Comparison of ENCODE assay signal across 17 mouse cellular contexts in genomic region chr11:58350628-58351027, GRCm38 (mm10). TPM values are rescaled to one million over a fixed set of nuclear protein-coding genes. Genes with fewer than 3 reads are reported as not detected.
DNase-seq lines count a peak whose midpoint lies in the region; ATAC-seq and TF ChIP-seq lines count a peak whose summit lies in the region.
"Had no signal": no experiment of that assay in that cellular context is flagged by ENCODE, and none has a peak within 500 bp of the region (broad histone marks: within the 10 kb centered on the region; RNA-seq: fewer than 3 reads in every experiment).

No protein-coding gene starts in this region.

- H3K9me3 ChIP-seq in kidney, postnatal 0 days (replicated peaks; ENCODE audit: low read length): no peaks in the 10 kb centered on the region
- no peaks in the 10 kb centered on the region for H3K9me3 ChIP-seq in liver, embryonic 12.5 days (replicated peaks)
- H3K9me3 ChIP-seq: forebrain, embryonic 10.5 days; hindbrain, embryonic 15.5 days; midbrain, embryonic 15.5 days; stomach, embryonic 15.5 days had no signal

- no peaks in the 10 kb centered on the region for H3K4me1 ChIP-seq in kidney, postnatal 0 days (replicated peaks; ENCODE audit: insufficient read depth, low read length)
- peaks cover 55% of the 10 kb centered on the region for H3K4me1 ChIP-seq in liver, embryonic 12.5 days
- H3K4me1 ChIP-seq: forebrain, embryonic 10.5 days; hindbrain, embryonic 15.5 days; midbrain, embryonic 15.5 days had no signal

- DNase-seq in kidney, postnatal 0 days (ENCODE audit: low spot score): no peak
- DNase-seq in kidney, postnatal 4 days: no peak
- DNase-seq in A20 (ENCODE audit: low read depth, low spot score): peak; percentile 26
- peak; percentile 67 for DNase-seq in ES-CJ7 (ENCODE audit: low read depth, low spot score)
- DNase-seq in spleen, postnatal 36 days (ENCODE audit: low spot score in 2 of 2): no peak
- DNase-seq: cerebellum, adult 9-11 months; kidney, postnatal 25 days; lung, adult 2 months had no signal

- peaks cover 18% of the 10 kb centered on the region; the same call in 1 of the 2 replicates for H3K36me3 ChIP-seq in kidney, postnatal 0 days (ENCODE audit: insufficient read depth, low read length)
- H3K36me3 ChIP-seq in liver, embryonic 12.5 days: peaks cover 27% of the 10 kb centered on the region

- 71% methylated on average over 4 of the region's 4 CpGs for WGBS in kidney, postnatal 0 days
- WGBS in liver, embryonic 12.5 days (ENCODE audit: insufficient replicate concordance): 60% methylated on average over 4 of the region's 4 CpGs

- no peak overlapping the region for H3K27ac ChIP-seq in kidney, postnatal 0 days
- peak overlapping the region; percentile 94 for H3K27ac ChIP-seq in liver, embryonic 12.5 days
- H3K27ac ChIP-seq: forebrain, embryonic 10.5 days; hindbrain, embryonic 15.5 days; midbrain, embryonic 15.5 days; stomach, embryonic 15.5 days had no signal

- H3K4me2 ChIP-seq in kidney, postnatal 0 days (ENCODE audit: low read length): no peak overlapping the region
- 0 out of 2 replicates have a peak overlapping the region, but pooled peaks have one; percentile 27 for H3K4me2 ChIP-seq in liver, embryonic 12.5 days
- H3K4me2 ChIP-seq: hindbrain, embryonic 15.5 days; midbrain, embryonic 15.5 days; stomach, embryonic 15.5 days had no signal

- TF ChIP-seq CTCF in kidney, postnatal 0 days (IDR thresholded peaks at IDR 0.05; ENCODE audit: low read depth): peak; percentile 35; the same call in 1 of the 2 replicates

- no peaks in the 10 kb centered on the region for H3K27me3 ChIP-seq in kidney, postnatal 0 days (ENCODE audit: insufficient read depth, low read length)
- H3K27me3 ChIP-seq in liver, embryonic 12.5 days (replicated peaks): no peaks in the 10 kb centered on the region
- H3K27me3 ChIP-seq: hindbrain, embryonic 15.5 days; midbrain, embryonic 15.5 days; stomach, embryonic 15.5 days had no signal

- ATAC-seq in kidney, postnatal 0 days (replicated peaks; ENCODE audit: low FRiP score, low read depth): no peak
- ATAC-seq in liver, embryonic 12.5 days: no peak
- ATAC-seq in cerebellum, adult (ENCODE audit: insufficient number of reproducible peaks, low FRiP score, low TSS enrichment): no peak
- ATAC-seq: midbrain, embryonic 15.5 days had no signal

- H3K4me3 ChIP-seq in kidney, postnatal 0 days (replicated peaks; ENCODE audit: low read depth, low read length): no peak overlapping the region
- no peak overlapping the region for H3K4me3 ChIP-seq in liver, embryonic 12.5 days
- H3K4me3 ChIP-seq: forebrain, embryonic 10.5 days; hindbrain, embryonic 15.5 days; midbrain, embryonic 15.5 days; stomach, embryonic 15.5 days had no signal

- H3K9ac ChIP-seq in kidney, postnatal 0 days (ENCODE audit: low read depth, low read length): no peak overlapping the region
- 0 out of 2 replicates have a peak overlapping the region, but pooled peaks have one; percentile 19 for H3K9ac ChIP-seq in liver, embryonic 12.5 days
- H3K9ac ChIP-seq: hindbrain, embryonic 15.5 days; midbrain, embryonic 15.5 days; stomach, embryonic 15.5 days had no signal

RNA-seq across cellular contexts. Expression of gene Sh3bp5l, which starts 20.1 kb away (rescaled TPM):
- 28.3 and 31.9 TPM in 2 replicates for polyA plus RNA-seq in kidney, postnatal 0 days (2015; fragmentation: Nextera tagmentation; extraction: Ambion mirVana)
- polyA plus RNA-seq in liver, embryonic 12.5 days (2016; fragmentation: Nextera tagmentation; extraction: Ambion mirVana): 19.8 and 19.9 TPM in 2 replicates

RNA-seq across cellular contexts. Expression of gene Zfp672, which starts 20.5 kb away (rescaled TPM):
- polyA plus RNA-seq in kidney, postnatal 0 days (2015; fragmentation: Nextera tagmentation; extraction: Ambion mirVana): 58.1 and 66.3 TPM in 2 replicates
- polyA plus RNA-seq in liver, embryonic 12.5 days (2016; fragmentation: Nextera tagmentation; extraction: Ambion mirVana): 50.1 and 50.4 TPM in 2 replicates

RNA-seq across cellular contexts. Expression of gene Lypd8, which starts 28.2 kb away (rescaled TPM):
- polyA plus RNA-seq in kidney, postnatal 0 days (2015; fragmentation: Nextera tagmentation; extraction: Ambion mirVana): 0.24 and 0.28 TPM in 2 replicates
- 0.19 TPM in 1 of 2 replicates, not detected in the other for polyA plus RNA-seq in liver, embryonic 12.5 days (2016; fragmentation: Nextera tagmentation; extraction: Ambion mirVana)
- polyA plus RNA-seq: embryonic facial prominence, embryonic 11.5 days; forebrain, embryonic 10.5 days; heart, embryonic 14.5 days; hindbrain, embryonic 15.5 days; neural tube, embryonic 14.5 days had no signal

RNA-seq across cellular contexts. Expression of gene Zfp692, which starts 43.8 kb away (rescaled TPM):
- 11.5 and 15.2 TPM in 2 replicates for polyA plus RNA-seq in kidney, postnatal 0 days (2015; fragmentation: Nextera tagmentation; extraction: Ambion mirVana)
- 18.2 and 18.5 TPM in 2 replicates for polyA plus RNA-seq in liver, embryonic 12.5 days (2016; fragmentation: Nextera tagmentation; extraction: Ambion mirVana)

Comparison
In these comparisons a context has a peak if more than half of its experiments do, and no peak if none do; other contexts are left out.
1. DNase-seq: peak in A20 (single experiment) and ES-CJ7 (single experiment); none in kidney, postnatal 0 days (single experiment), kidney, postnatal 4 days (0 of 2) and spleen, postnatal 36 days (0 of 2).